Mouse (Mus musculus) WW6 (cell line): ENCODE results near the gene Fgfr2.

Experiments
- DNase-seq: peaks from one replicate; pipeline ENCODE4 v3.0.0-alpha.2; 2013; ENCODE audit warnings: low read depth, low spot score

The Fgfr2 gene

GRCm38 (mm10) chr7:131881876-131882615 lies 1241.1 kb downstream of the Fgfr2 start:
- peak; percentile 26 for DNase-seq

DNA sequence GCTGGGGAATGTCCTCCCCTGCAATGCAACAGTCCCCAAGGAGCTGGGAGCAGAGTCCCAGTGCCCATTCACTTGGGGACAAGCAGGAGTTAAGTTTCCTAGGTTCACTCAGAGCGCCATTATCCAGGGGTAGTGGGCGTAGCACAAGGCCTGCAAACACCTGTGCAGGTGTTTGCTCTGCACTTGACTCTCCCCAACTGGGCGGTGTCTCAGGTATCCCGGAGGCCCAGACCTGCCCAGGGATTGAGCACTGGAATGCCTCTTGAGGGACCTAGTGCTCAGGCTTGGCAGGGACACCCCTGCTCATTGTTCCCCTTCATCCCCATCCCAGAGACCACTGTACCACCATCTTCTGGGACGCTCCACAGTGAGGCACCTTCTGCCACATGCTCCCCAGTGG lies 1243.0 kb downstream of the Fgfr2 start:
- no peak for DNase-seq

GRCm38 (mm10) chr7:131878846-131879245 lies 1244.3 kb downstream of the Fgfr2 start:
- DNase-seq: no peak

DNA sequence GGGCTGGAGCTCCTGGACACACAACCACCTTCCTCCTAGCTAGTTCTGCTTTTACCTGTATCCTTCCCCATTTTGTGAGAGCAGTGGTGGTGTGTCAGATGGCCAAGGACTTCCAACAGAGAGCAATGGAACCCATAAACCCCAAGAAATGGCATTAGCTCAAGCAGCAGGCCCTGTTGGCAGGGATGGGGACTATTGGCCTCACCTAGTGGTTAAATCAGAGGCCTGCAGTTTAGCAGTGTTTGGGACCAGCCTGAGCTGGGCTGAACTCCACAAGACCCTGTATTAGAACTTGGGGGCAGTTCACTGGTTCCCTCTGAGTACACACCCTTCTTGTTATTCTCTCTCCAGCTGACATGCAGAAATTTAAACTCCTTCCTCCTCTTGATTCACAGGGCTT lies 1262.0 kb downstream of the Fgfr2 start:
- DNase-seq: no peak

DNA sequence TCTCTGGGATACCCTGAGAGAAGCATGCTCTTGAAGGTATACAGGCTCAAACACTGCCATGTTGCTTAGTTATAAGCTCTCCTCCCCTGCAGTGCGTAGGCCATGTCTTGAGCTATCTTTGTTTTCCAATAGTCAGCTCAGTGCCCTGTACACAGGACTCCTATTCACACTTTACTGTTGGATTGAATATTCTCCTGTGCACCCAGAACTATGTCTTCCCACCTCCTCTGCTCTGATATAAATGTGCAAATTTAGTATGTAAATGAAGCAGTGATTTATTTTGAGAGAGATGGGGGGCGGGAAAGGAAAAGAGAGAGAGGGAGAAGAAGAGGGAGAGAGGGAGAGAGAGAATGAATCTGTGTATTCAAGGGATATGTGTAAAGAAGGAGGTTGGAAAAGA lies 1267.5 kb downstream of the Fgfr2 start:
- no peak for DNase-seq

- DNase-seq: no peak
Measured at GRCm38 (mm10) chr7:131850579-131850978, 1272.6 kb downstream of the Fgfr2 start.

GRCm38 (mm10) chr7:131846066-131846905 lies 1276.9 kb downstream of the Fgfr2 start:
- no peak for DNase-seq

GRCm38 (mm10) chr7:131830261-131830660 lies 1292.9 kb downstream of the Fgfr2 start:
- DNase-seq: no peak

- DNase-seq: no peak
Measured at GRCm38 (mm10) chr7:131826811-131827210, 1296.3 kb downstream of the Fgfr2 start.

GRCm38 (mm10) chr7:131817976-131818375 lies 1305.2 kb downstream of the Fgfr2 start:
- no peak for DNase-seq

- no peak for DNase-seq
Measured at GRCm38 (mm10) chr7:131816641-131817040, 1306.5 kb downstream of the Fgfr2 start.

DNA sequence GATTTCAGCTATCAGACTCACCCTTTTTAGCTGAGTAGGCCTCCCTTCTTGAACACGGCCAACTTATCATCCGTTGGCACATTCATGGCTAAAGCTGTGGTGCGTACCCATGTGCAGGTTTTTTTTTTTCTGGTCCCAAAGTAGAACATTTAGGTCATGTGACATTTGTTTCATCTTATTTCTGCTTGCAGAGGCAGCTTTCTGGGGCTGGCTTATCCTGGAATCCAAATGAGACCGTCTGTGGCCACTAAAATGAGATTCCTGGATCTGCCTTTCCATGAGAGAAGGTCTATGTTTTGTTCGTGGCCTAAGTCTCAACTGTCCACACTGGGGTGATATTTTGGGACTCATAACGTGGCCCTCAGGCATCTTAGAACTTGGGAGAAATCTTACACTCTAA lies 1311.0 kb downstream of the Fgfr2 start:
- DNase-seq: no peak

- no peak for DNase-seq
Measured at GRCm38 (mm10) chr7:131810916-131811315, 1312.2 kb downstream of the Fgfr2 start.

DNA sequence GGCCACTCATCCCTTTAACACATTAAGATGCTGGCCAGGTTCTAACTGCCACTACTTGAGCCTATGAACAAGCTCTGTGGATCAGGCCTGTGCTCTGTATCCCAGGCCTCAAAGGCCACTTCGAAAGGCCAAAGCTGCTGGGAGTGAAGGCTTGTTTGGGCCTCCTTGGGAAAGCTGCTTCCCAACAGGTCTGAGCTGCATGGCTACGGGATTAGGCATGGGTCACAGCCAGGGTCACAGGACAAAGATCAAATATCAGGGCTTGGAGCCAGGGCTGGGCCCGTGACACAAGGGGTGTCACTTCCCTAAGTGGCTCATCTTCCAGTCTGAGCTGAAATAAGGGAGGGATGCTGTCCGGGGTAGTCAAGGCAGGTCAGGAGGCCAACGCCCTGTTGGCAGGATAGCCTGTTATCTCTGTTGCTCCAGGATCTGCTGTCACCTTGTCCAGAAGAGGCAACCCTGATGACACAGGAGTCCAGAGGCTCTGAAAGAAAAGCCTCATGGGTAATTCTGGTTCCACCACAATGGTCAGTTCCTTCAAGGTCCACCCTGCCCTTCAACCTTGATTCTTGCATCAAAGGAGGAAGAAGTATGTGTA lies 1313.5 kb downstream of the Fgfr2 start:
- DNase-seq: no peak

DNA sequence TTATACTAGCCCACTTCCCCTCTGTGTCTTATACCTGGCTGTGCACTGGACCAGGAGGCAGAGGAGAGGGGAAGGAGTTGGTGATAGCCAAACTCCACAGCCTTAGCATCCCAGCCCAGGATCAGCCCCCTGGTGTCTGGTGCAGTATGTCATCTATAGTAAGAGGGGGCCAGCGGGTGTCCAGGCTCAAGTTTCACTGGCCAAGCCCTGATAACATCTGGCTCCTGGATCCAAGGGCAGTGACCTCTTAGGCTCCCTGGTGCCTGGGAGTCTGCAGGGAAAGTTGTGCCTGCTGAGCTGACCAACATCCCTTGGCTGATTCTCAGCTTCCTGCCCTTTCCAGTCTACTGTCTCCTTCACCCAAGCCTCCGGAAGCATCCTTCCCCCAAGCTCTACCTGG lies 1315.9 kb downstream of the Fgfr2 start:
- DNase-seq: no peak

DNA sequence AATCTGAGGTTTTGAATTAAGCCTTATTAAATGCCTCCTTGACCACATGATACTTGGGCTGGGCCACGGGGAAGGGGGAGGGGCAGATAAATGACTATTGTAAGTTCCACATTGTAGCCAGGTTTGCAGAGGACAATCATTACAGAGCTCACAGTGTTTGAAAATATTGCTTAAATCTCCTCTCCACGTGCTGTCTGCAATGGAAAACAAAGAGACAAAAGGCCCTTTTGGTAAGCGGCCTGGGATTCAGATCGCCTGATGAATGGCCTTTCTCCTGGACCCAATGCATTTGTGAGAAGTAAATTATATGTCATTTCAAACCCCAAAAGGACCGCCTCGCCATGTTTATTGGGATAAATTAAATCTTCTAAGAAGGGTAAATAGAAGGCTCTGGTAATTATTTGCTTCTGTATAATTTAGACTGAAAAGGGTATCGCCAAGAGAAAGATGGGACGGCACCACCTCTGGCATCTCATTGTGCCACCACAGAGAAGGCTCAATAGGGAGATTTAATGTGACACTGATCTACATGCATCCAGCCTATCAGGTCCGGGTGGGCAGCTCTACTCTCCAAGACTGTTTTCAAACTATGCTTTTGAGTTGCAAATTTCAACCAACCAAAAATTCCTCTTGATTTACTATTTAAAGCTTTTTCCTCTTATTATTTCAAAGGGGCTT lies 1317.5 kb downstream of the Fgfr2 start:
- no peak for DNase-seq

DNA sequence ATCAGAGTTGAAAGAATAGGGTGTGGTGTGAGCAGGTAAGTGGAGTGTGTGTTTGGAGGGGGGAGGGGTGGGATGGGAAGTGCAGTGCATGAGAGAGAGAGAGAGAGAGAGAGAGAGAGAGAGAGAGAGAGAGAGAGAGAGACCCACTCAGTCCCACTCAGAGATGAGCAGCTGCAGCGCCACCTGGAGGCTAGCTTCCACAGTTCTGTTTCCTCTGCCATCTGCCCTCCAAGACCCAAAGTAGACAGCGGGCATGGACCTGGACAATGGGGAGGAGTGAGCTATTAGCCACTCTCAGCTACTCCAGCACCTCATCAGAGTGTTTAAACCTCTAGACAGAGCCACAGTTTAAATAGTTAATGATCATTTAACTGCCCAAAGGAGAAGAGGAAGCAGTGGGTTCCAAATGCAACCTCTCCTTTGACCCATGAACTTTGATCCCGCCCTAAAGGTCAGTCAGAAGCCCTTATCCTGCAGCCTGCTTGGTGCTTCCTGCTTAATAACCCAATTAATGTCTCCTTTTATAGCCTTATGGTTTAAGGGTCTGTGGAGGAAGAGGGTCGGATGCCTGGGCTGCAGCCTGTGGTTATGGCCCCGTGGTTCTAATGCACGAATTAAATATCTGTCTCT lies 1322.6 kb downstream of the Fgfr2 start:
- no peak for DNase-seq

DNA sequence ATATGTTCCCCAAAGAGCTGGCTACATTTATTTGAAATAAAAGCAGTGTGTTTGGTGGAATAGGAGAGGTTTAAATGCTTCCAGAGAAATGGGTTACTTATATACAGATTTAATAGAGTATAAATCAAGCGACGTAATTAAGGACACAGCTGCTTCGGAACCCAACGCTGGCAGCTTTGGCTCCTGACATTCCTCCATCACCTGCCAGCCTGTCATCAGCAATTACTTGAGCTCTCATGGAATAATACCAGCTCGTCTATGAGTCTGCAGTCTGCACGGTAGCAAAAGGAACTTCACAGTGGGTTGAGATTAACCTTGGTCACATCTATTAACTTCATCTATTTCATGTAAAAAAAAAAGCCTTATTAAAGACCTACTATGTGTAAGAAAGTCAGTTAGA lies 1326.0 kb downstream of the Fgfr2 start:
- no peak for DNase-seq

DNA sequence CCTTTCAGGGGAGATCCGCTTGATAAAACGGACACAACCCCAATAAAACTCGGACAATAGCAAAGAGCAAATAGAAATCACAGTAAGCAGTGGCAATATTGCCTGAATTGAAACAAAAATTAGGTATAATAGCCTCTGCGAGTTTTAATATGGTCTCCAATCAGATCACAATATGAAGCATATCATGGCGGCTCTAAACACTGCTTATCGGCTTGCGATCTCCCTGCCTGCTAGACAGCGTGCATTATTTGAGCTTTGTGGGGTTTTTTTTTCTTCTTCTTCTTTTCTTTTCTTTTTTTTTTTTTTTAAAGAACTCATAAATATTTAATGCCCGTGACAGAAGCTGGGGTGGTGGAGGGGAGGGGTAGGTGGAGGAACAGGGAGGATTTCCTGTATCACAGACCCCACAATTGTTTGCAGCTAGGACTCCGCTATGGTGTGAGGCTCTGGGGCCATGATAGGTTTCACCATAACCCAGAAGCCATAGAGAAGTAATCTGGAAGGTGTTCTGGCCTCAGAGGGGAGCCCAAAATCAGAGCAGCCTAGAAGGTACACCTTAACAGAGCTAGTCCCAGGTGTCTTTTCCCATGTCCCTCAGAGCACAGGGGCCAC lies 1334.4 kb downstream of the Fgfr2 start:
- no peak for DNase-seq

DNA sequence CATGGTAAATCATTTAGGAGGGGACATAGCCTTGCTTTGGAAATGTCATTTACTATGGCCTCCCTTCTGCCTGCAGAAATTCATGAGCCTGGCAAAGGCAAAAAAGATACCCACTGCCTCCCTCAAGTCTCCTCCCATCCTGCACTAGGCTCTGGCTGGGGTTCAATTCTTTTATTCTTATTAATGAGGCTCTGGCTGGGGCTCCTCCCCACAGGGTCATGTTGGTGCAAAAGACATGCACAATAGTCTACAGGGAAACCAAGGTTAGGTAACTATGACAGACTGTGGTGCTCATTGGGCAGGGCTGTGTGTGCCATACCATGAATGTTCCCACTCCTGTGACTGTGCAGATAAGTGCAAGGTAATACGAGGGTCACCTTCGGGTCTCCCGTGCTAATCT lies 1337.4 kb downstream of the Fgfr2 start:
- no peak for DNase-seq
